Mouse (Mus musculus) kidney, embryonic 15.5 days (tissue): ENCODE data around the gene Ctdsp2. TPM values are rescaled to one million over a fixed set of nuclear protein-coding genes. Genes with fewer than 3 reads are reported as not detected.

Source experiments
- ATAC-seq: fragments of 200-750 bp; cut with Nextera tagmentation; replicated peaks from 2 replicates; pipeline ENCODE4 v1.8.0; 2017; ENCODE audit warnings: moderate TSS enrichment; ENCODE audit not compliant: low FRiP score
- H3K27ac ChIP-seq: fragments of 300-500 bp; sonication (generic); 2 replicates; pipeline ENCODE4 v1.5.1; 2015; ENCODE audit warnings: mild to moderate bottlenecking, inconsistent platforms
- H3K27me3 ChIP-seq: fragments of 300-500 bp; sonication (generic); 2 replicates; pipeline ENCODE4 v1.6.1; 2015; ENCODE audit warnings: inconsistent platforms
- H3K36me3 ChIP-seq: fragments of 300-500 bp; sonication (generic); 2 replicates; pipeline ENCODE4 v1.6.1; 2015; ENCODE audit warnings: inconsistent platforms
- H3K4me1 ChIP-seq: fragments of 300-500 bp; sonication (generic); 2 replicates; pipeline ENCODE4 v1.6.1; 2015; ENCODE audit warnings: inconsistent platforms
- H3K4me2 ChIP-seq: fragments of 300-500 bp; sonication (generic); 2 replicates; pipeline ENCODE4 v1.6.1; 2015; ENCODE audit warnings: moderate library complexity, mild to moderate bottlenecking, inconsistent platforms
- H3K4me3 ChIP-seq: fragments of 300-500 bp; sonication (generic); replicated peaks from 2 replicates; pipeline ENCODE4 v1.5.1; 2015; ENCODE audit warnings: mild to moderate bottlenecking, inconsistent platforms
- H3K9ac ChIP-seq: fragments of 300-500 bp; sonication (generic); 2 replicates; pipeline ENCODE4 v1.6.1; 2015; ENCODE audit warnings: mild to moderate bottlenecking, inconsistent platforms
- H3K9me3 ChIP-seq: fragments of 300-500 bp; sonication (generic); replicated peaks from 2 replicates; pipeline ENCODE4 v1.6.1; 2016; ENCODE audit warnings: inconsistent platforms
- whole genome bisulfite sequencing: fragments of 180-500 bp; shearing (Covaris S2); methylation state at CpG from one replicate; pipeline ENCODE4 v1.1.7; 2015; ENCODE audit warnings: mixed read lengths; 5-methylcytosine and 5-hydroxymethylcytosine counted together
- polyA plus RNA-seq: library from polyadenylated mRNA; unstranded; fragments of >200 nt; fragmentation: Nextera tagmentation; extraction: Ambion mirVana; gene quantifications from 2 replicates; pipeline ENCODE4 v1.2.1, GENCODE M21; 2015

The Ctdsp2 gene
- polyA plus RNA-seq: 67.5 and 73.2 TPM in 2 replicates

GRCm38 (mm10) chr10:126978277-126978994 lies at the start of gene Ctdsp2:
Gene Ctdsp2, plus strand, starts transcription at chr10:126978717.
- Histone ChIP-seq H3K9me3 (no peaks in the 10 kb centered on the region), H3K4me3 (peak within 1 kb of the TSS; percentile 90), H3K9ac (peak within 1 kb of the TSS; percentile 94), H3K4me1 (peaks cover 54% of the 10 kb centered on the region), H3K4me2 (peak within 1 kb of the TSS; percentile 90), H3K27me3 (no peaks in the 10 kb centered on the region), H3K36me3 (no peaks in the 10 kb centered on the region), H3K27ac (peak within 1 kb of the TSS; percentile 100)
- WGBS: under 1% methylated on average over 56 of the region's 56 CpGs
- peak; percentile 92 for ATAC-seq

GRCm38 (mm10) chr10:126928819-126929206 lies 49.7 kb upstream of the Ctdsp2 start:
- no peaks in the 10 kb centered on the region for H3K27me3 ChIP-seq
- peak overlapping the region; percentile 66 for H3K9ac ChIP-seq
- 0 out of 2 replicates have a peak, but pooled peaks cover 3% of the 10 kb centered on the region for H3K9me3 ChIP-seq
- peaks cover 63% of the 10 kb centered on the region for H3K4me1 ChIP-seq
- H3K4me3 ChIP-seq: peak overlapping the region; percentile 56
- no peak for ATAC-seq
- H3K36me3 ChIP-seq: no peaks in the 10 kb centered on the region
- H3K4me2 ChIP-seq: peak overlapping the region; percentile 92
- 17% methylated on average over 12 of the region's 12 CpGs for WGBS
- H3K27ac ChIP-seq: peak overlapping the region; percentile 97

- Histone ChIP-seq H3K27me3 (no peaks in the 10 kb centered on the region), H3K27ac (peak overlapping the region; percentile 97), H3K9ac (no peak overlapping the region), H3K4me1 (peaks cover 67% of the 10 kb centered on the region), H3K4me3 (no peak overlapping the region), H3K4me2 (peak overlapping the region; percentile 92), H3K36me3 (no peaks in the 10 kb centered on the region), H3K9me3 (0 out of 2 replicates have a peak, but pooled peaks cover 3% of the 10 kb centered on the region)
- WGBS: 62% methylated on average over 3 of the region's 3 CpGs
- no peak for ATAC-seq
Observed at GRCm38 (mm10) chr10:126929543-126929942, 49.0 kb upstream of the Ctdsp2 start.

DNA sequence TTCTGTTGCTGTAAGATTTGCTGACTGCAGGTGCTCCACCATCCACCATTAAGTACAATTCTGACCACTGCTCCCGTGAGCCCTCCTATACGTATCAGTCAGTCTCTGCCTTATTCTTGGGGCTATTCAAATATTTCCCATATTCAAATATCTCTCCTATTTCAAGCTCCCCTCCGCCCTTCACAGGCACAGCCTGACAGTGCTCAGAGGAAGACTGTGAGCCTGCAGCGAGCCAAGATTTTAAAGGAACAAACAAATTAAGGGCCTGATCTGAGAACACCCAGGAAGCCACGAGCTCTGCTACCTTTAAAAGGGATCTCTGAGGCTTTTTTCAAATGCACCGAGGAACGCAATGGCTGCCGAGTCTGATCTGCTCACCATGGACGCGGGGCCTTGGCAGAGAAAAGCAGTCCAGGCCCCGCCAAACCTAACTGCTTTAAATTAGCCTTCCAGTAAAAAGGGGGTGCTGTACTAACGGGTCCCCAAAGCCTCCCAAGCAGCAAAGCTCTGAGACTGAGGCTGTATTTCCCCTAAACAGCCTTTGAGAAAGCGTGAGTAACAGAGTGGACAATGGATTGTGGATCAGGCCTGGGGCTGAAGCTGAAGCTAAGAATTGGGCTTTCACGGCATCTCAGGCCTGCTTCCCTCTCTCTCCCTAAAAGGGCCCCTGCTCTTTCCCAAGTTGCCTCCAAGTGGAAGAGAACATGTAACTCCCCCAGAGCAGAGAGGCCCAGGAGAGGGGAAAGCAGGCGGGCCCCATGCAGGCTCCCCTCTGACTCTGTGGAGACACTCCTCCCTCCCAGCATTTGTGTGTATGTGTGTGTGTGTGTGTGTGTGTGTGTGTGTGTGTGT lies 48.0 kb upstream of the Ctdsp2 start:
- H3K4me1 ChIP-seq: peaks cover 76% of the 10 kb centered on the region
- no peaks in the 10 kb centered on the region for H3K27me3 ChIP-seq
- no peak overlapping the region for H3K4me3 ChIP-seq
- H3K4me2 ChIP-seq: peak overlapping the region; percentile 92; the same call in 1 of the 2 replicates
- 0 out of 2 replicates have a peak, but pooled peaks cover 3% of the 10 kb centered on the region for H3K9me3 ChIP-seq
- peak overlapping the region; percentile 51; the same call in 1 of the 2 replicates for H3K9ac ChIP-seq
- ATAC-seq: peak; percentile 63
- H3K36me3 ChIP-seq: no peaks in the 10 kb centered on the region
- WGBS: 29% methylated on average over 15 of the region's 15 CpGs
- H3K27ac ChIP-seq: peak overlapping the region; percentile 97

GRCm38 (mm10) chr10:126931123-126931759 lies 47.3 kb upstream of the Ctdsp2 start:
- Histone ChIP-seq H3K27me3 (no peaks in the 10 kb centered on the region), H3K4me1 (peaks cover 76% of the 10 kb centered on the region), H3K4me3 (no peak overlapping the region), H3K27ac (peak overlapping the region; percentile 97), H3K4me2 (no peak overlapping the region), H3K9ac (no peak overlapping the region), H3K9me3 (0 out of 2 replicates have a peak, but pooled peaks cover 3% of the 10 kb centered on the region), H3K36me3 (no peaks in the 10 kb centered on the region)
- peak; percentile 8; the same call in 1 of the 2 replicates for ATAC-seq
- WGBS: 48% methylated on average over 8 of the region's 8 CpGs

DNA sequence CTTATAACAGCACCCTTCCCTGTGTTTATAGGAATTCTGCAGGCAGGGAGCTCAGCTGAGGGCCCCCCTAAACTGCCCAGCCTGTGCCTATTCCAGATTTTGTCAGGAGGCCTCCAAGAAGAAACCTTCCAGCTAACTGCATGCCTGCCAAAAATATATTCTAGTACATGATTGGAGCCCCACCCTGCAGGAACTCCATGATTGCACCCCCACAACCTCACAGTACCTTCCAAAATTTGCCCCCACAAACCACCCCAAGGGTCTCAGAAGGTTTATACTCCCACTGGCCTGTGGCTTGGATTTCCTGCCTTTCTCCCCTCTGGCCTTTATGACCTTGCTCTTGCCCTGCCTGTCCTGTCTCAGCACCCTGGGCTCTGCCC lies 46.8 kb upstream of the Ctdsp2 start:
- Histone ChIP-seq H3K36me3 (no peaks in the 10 kb centered on the region), H3K27me3 (no peaks in the 10 kb centered on the region), H3K9ac (no peak overlapping the region), H3K27ac (peak overlapping the region; percentile 97), H3K4me1 (peaks cover 72% of the 10 kb centered on the region), H3K4me3 (no peak overlapping the region), H3K9me3 (0 out of 2 replicates have a peak, but pooled peaks cover 3% of the 10 kb centered on the region), H3K4me2 (no peak overlapping the region)
- no peak for ATAC-seq

- Histone ChIP-seq H3K27me3 (no peaks in the 10 kb centered on the region), H3K36me3 (no peaks in the 10 kb centered on the region), H3K9ac (no peak overlapping the region), H3K4me2 (no peak overlapping the region), H3K4me1 (peaks cover 45% of the 10 kb centered on the region), H3K27ac (peak overlapping the region; percentile 92; the same call in 1 of the 2 replicates), H3K9me3 (peaks cover 7% of the 10 kb centered on the region), H3K4me3 (no peak overlapping the region)
- ATAC-seq: no peak
- WGBS: 83% methylated on average over 13 of the region's 13 CpGs
Observed at GRCm38 (mm10) chr10:126934561-126934960, 44.0 kb upstream of the Ctdsp2 start.

- no peak for ATAC-seq
- WGBS: 55% methylated on average over 8 of the region's 8 CpGs
- Histone ChIP-seq H3K4me1 (peaks cover 39% of the 10 kb centered on the region), H3K4me2 (peak overlapping the region; percentile 24; the same call in 1 of the 2 replicates), H3K9me3 (peaks cover 7% of the 10 kb centered on the region), H3K27ac (peak overlapping the region; percentile 92), H3K27me3 (no peaks in the 10 kb centered on the region), H3K4me3 (no peak overlapping the region), H3K36me3 (no peaks in the 10 kb centered on the region), H3K9ac (no peak overlapping the region)
Observed at GRCm38 (mm10) chr10:126935121-126935520, 43.4 kb upstream of the Ctdsp2 start.

DNA sequence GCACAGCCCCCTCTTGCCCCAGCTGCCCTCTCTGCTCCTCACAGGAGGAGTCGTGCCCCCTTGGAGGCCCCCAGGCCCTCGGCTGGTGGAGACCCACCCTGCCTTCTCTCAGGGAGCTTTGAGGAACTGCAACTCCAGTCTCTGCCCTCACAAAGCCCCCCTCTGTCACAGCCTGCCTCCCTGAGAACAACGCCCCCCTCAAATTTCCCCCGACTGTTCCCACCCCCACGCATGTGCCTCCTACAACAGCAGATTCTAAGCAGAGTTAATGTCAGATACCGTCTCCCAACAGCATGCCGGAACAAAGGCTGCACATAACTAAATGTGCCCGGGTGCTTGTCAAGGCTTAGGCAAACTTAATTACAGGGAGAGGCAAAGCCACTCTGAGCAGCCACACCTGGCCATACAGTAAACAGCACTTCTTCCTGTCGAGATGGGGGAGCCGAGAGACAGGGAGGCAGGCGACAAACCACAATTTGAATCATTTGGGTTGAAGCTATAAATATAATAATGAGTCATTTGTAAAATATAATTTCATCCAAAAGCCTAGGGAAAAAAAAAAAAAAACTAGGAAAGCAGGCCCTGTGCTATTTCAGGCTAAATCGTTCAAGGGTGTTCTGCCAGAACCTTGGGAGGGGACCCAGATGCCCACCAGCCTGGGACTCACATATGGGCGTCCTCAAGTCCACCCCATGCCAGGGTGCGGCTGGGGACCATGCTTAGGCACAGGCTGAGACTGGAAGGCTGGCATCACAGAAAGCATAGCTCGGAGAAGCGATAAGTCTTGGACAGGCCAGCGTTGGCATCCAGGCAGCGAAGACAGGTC lies 42.7 kb upstream of the Ctdsp2 start:
- H3K36me3 ChIP-seq: no peaks in the 10 kb centered on the region
- H3K4me3 ChIP-seq: no peak overlapping the region
- H3K4me1 ChIP-seq: peaks cover 33% of the 10 kb centered on the region
- peak overlapping the region; percentile 92 for H3K27ac ChIP-seq
- no peaks in the 10 kb centered on the region for H3K27me3 ChIP-seq
- H3K9ac ChIP-seq: no peak overlapping the region
- peak overlapping the region; percentile 24; the same call in 1 of the 2 replicates for H3K4me2 ChIP-seq
- H3K9me3 ChIP-seq: peaks cover 7% of the 10 kb centered on the region
- 34% methylated on average over 18 of the region's 18 CpGs for WGBS
- peak; percentile 24 for ATAC-seq

DNA sequence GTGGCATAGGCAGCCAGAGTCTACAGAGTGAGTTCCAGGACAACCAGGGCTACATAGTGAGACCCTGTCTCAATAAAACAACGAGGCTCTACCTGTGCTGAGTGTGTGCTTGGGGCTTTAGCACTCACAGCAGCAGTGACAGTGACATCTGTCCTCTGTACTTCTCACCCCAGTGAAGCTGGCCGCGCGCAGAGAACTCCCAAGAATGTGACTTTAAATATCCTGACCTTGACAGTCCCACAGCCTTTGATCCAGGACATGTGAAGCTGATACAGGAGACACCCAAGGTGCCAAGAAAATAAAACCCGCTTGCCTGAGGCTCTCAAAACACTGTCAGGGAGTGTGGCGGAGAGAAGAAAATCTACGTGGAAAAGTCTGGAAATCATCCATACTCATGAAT lies 37.6 kb upstream of the Ctdsp2 start:
- H3K27me3 ChIP-seq: no peaks in the 10 kb centered on the region
- WGBS: 28% methylated on average over 7 of the region's 7 CpGs
- no peak for ATAC-seq
- H3K4me3 ChIP-seq: no peak overlapping the region
- H3K9ac ChIP-seq: no peak overlapping the region
- no peak overlapping the region for H3K4me2 ChIP-seq
- H3K4me1 ChIP-seq: peaks cover 7% of the 10 kb centered on the region
- H3K27ac ChIP-seq: no peak overlapping the region
- peaks cover 5% of the 10 kb centered on the region for H3K9me3 ChIP-seq
- no peaks in the 10 kb centered on the region for H3K36me3 ChIP-seq

GRCm38 (mm10) chr10:126945531-126945930 lies 33.0 kb upstream of the Ctdsp2 start:
- Histone ChIP-seq H3K9ac (no peak overlapping the region), H3K9me3 (no peaks in the 10 kb centered on the region), H3K27ac (no peak overlapping the region), H3K27me3 (no peaks in the 10 kb centered on the region), H3K4me2 (no peak overlapping the region), H3K4me1 (peaks cover 21% of the 10 kb centered on the region), H3K4me3 (no peak overlapping the region), H3K36me3 (no peaks in the 10 kb centered on the region)
- WGBS: 89% methylated on average over 5 of the region's 5 CpGs
- no peak for ATAC-seq
